Mouse (Mus musculus): ENCODE data around the gene Magt1.

- TF ChIP-seq CHD2 (IDR thresholded peaks at IDR 0.05; ENCODE audit: low read depth, low read length) (no peak), HCFC1 (IDR thresholded peaks at IDR 0.05; ENCODE audit: borderline replicate concordance, insufficient read depth, low read length) (no peak), ZC3H11A (IDR thresholded peaks at IDR 0.05; ENCODE audit: borderline replicate concordance, low read depth, low read length) (no peak)
Observed at GRCm38 (mm10) chrX:106010762-106011161, 944 bp downstream of the Magt1 start.

Measured in ES-E14 (cell line).